Mouse (Mus musculus) gastrocnemius, postnatal 25 days (tissue): ENCODE results near the gene Mex3a. TPM values are rescaled to one million over a fixed set of nuclear protein-coding genes. Genes with fewer than 3 reads are reported as not detected.

Source experiments
- DNase-seq: peaks from one replicate; pipeline ENCODE4 v3.0.0; 2022
- total RNA-seq, 2 experiments: library from RNA; stranded (reverse); gene quantifications; 1 replicate in 1 of 2; 2 replicates in 1 of 2; pipeline ENCODE4 v1.2.3; 2021

The Mex3a gene
- total RNA-seq, 2 experiments from 2014 or later = 0.24 to 0.33 TPM

- DNase-seq = no peak
Measured at GRCm38 (mm10) chr3:88544955-88545591, 12.9 kb downstream of the Mex3a start.

- DNase-seq = no peak
Measured at GRCm38 (mm10) chr3:88546674-88547418, 14.7 kb downstream of the Mex3a start.

- DNase-seq = no peak
Measured at GRCm38 (mm10) chr3:88548180-88548917, 16.2 kb downstream of the Mex3a start, which contains the start of gene Rab25. TSS of gene Rab25 (minus strand) at chr3:88548300.

- DNase-seq = no peak
Measured at GRCm38 (mm10) chr3:88551586-88551985, 19.4 kb downstream of the Mex3a start.

- no peak for DNase-seq
Measured at GRCm38 (mm10) chr3:88552082-88552645, 20.0 kb downstream of the Mex3a start.

- peak; percentile 98 for DNase-seq
Measured at GRCm38 (mm10) chr3:88552676-88553524, 20.7 kb downstream of the Mex3a start, which contains the start of gene Lamtor2. TSS of gene Lamtor2 (minus strand) at chr3:88553074.

- DNase-seq = peak; percentile 94
Measured at GRCm38 (mm10) chr3:88553525-88553879, 21.3 kb downstream of the Mex3a start, which contains the start of gene Ubqln4. TSS of gene Ubqln4 (plus strand) at chr3:88553758.

GRCm38 (mm10) chr3:88553880-88554586, 21.8 kb downstream of the Mex3a start:
- DNase-seq = no peak

- DNase-seq = no peak
Measured at GRCm38 (mm10) chr3:88555069-88555605, 22.9 kb downstream of the Mex3a start.

GRCm38 (mm10) chr3:88555731-88556130, 23.5 kb downstream of the Mex3a start:
- DNase-seq = no peak

- DNase-seq = no peak
Measured at GRCm38 (mm10) chr3:88556616-88557015, 24.4 kb downstream of the Mex3a start.

GRCm38 (mm10) chr3:88559596-88559995, 27.4 kb downstream of the Mex3a start:
- DNase-seq = no peak

GRCm38 (mm10) chr3:88561989-88562388, 29.8 kb downstream of the Mex3a start:
- no peak for DNase-seq

GRCm38 (mm10) chr3:88563442-88563841, 31.2 kb downstream of the Mex3a start:
- no peak for DNase-seq

GRCm38 (mm10) chr3:88563966-88564365, 31.8 kb downstream of the Mex3a start:
- no peak for DNase-seq

- DNase-seq = no peak
Measured at GRCm38 (mm10) chr3:88566116-88566515, 33.9 kb downstream of the Mex3a start.

- DNase-seq = no peak
Measured at GRCm38 (mm10) chr3:88566536-88567061, 34.4 kb downstream of the Mex3a start.

GRCm38 (mm10) chr3:88567892-88568291, 35.7 kb downstream of the Mex3a start:
- no peak for DNase-seq

- DNase-seq = no peak
Measured at GRCm38 (mm10) chr3:88568615-88569014, 36.4 kb downstream of the Mex3a start.

- DNase-seq = no peak
Measured at GRCm38 (mm10) chr3:88569093-88569492, 36.9 kb downstream of the Mex3a start.
